Mouse (Mus musculus) C2C12 (cell line): Measurements from ENCODE around the gene Dph7.

Source experiments
- CTCF ChIP-seq: IDR thresholded peaks from one replicate; pipeline ENCODE4 v1.5.1; 2011; ENCODE audit not compliant: control insufficient read depth, insufficient read depth, insufficient read length
- FOSL1 ChIP-seq: IDR thresholded peaks from one replicate; pipeline ENCODE4 v1.8.0; 2011; ENCODE audit warnings: mild to moderate bottlenecking, low read length; ENCODE audit not compliant: poor library complexity, insufficient read depth, severe bottlenecking
- MAX ChIP-seq: IDR thresholded peaks from one replicate; pipeline ENCODE4 v1.6.1; 2011; ENCODE audit warnings: mild to moderate bottlenecking, control low read depth
- MYOG ChIP-seq: IDR thresholded peaks from one replicate; pipeline ENCODE4 v1.6.1; 2011; ENCODE audit not compliant: control insufficient read depth, insufficient read length; ENCODE audit errors: extremely low read depth

DNA sequence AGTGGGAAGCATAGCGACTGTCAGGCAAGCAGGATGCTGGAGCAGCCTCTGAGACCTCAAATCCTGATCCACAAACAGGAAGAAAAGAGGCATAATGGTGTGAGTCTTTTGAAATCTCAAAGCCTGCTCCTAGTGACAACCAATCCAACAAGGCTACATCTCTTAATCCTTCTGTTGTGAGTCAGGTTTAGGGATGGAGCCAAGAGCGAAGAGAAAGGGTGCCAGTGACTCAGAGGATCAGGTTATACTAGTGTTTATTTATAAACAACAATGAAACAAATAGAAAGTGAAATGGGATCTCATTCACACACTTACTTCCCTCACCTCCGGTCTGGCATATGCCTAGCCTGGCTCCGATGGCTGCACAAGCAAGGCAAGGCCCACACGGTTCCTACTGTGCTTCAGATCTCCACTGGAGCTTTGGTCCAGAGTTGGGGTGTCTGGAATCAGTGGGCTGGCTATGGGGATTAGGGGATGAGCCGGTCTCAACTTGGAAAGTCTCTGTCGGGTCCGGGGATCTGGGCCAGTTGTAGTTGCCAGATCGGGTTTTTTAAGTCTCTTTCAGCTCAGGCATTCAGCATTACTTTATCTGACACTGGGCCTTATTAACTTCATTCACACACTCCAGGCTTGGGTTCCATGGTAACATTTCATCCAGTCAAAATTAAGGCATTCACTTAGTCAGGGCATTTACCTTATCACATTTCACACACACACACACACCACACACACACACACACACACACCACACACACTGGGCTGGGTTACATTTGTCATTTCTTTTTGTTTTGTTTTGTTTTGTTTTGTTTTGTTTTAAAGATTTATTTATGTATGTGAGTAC lies 42.0 kb downstream of the Dph7 start:
- no peak for TF ChIP-seq CTCF
- TF ChIP-seq MAX, result no peak
- TF ChIP-seq MYOG, result no peak
- TF ChIP-seq FOSL1, result no peak
